Comparison of ENCODE assay signal across 10 mouse cellular contexts in genomic region chr17:73303217-73303616, GRCm38 (mm10).
DNase-seq lines count a peak whose midpoint lies in the region; ATAC-seq and TF ChIP-seq lines count a peak whose summit lies in the region.
"Had no signal": no experiment of that assay in that cellular context is flagged by ENCODE, and none has a peak within 500 bp of the region (broad histone marks: within the 10 kb centered on the region; RNA-seq: fewer than 3 reads in every experiment).

No protein-coding gene starts in this region.

- no peak overlapping the region for H3K9ac ChIP-seq in neural tube, embryonic 11.5 days (ENCODE audit: low read length)
- H3K9ac ChIP-seq: embryonic facial prominence, embryonic 13.5 days; midbrain, embryonic 12.5 days had no signal

- no peak overlapping the region for H3K4me3 ChIP-seq in kidney, adult 2 months (ENCODE audit: insufficient read depth, low read depth, low read length)
- no peak overlapping the region for H3K4me3 ChIP-seq in limb, embryonic 10.5 days
- no peak overlapping the region for H3K4me3 ChIP-seq in neural tube, embryonic 11.5 days (ENCODE audit: low read depth, low read length)
- H3K4me3 ChIP-seq: embryonic facial prominence, embryonic 13.5 days; midbrain, embryonic 12.5 days had no signal

- TF ChIP-seq CTCF in kidney, adult 2 months (conservative IDR thresholded peaks at IDR 0.05; ENCODE audit: insufficient read depth, insufficient read length, low read depth, low read length), result peak; percentile 56

- H3K4me2 ChIP-seq in neural tube, embryonic 11.5 days (ENCODE audit: low read depth), result no peak overlapping the region
- H3K4me2 ChIP-seq: embryonic facial prominence, embryonic 13.5 days; midbrain, embryonic 12.5 days had no signal

- no peaks in the 10 kb centered on the region for H3K36me3 ChIP-seq in kidney, adult 2 months (ENCODE audit: control insufficient read depth, insufficient read depth, low read length)
- no peaks in the 10 kb centered on the region for H3K36me3 ChIP-seq in limb, embryonic 10.5 days
- no peaks in the 10 kb centered on the region for H3K36me3 ChIP-seq in neural tube, embryonic 11.5 days (ENCODE audit: control insufficient read depth, insufficient read depth, low read length)
- H3K36me3 ChIP-seq: embryonic facial prominence, embryonic 13.5 days; midbrain, embryonic 12.5 days had no signal

- H3K9me3 ChIP-seq in limb, embryonic 10.5 days (replicated peaks), result no peaks in the 10 kb centered on the region
- H3K9me3 ChIP-seq in neural tube, embryonic 11.5 days (ENCODE audit: control insufficient read depth, low read length), result no peaks in the 10 kb centered on the region
- H3K9me3 ChIP-seq: embryonic facial prominence, embryonic 13.5 days; midbrain, embryonic 12.5 days had no signal

- H3K27ac ChIP-seq in kidney, adult 2 months (ENCODE audit: insufficient read depth, low read depth, low read length), result no peak overlapping the region
- H3K27ac ChIP-seq in limb, embryonic 10.5 days, result no peak overlapping the region
- H3K27ac ChIP-seq in neural tube, embryonic 11.5 days (ENCODE audit: low read depth, low read length), result no peak overlapping the region
- H3K27ac ChIP-seq: embryonic facial prominence, embryonic 13.5 days; midbrain, embryonic 12.5 days had no signal

- H3K27me3 ChIP-seq in kidney, adult 2 months (replicated peaks; ENCODE audit: control insufficient read depth, insufficient read depth, low read length), result no peaks in the 10 kb centered on the region
- peaks cover 27% of the 10 kb centered on the region for H3K27me3 ChIP-seq in limb, embryonic 10.5 days (ENCODE audit: low read depth, poor library complexity, severe bottlenecking)
- no peaks in the 10 kb centered on the region for H3K27me3 ChIP-seq in neural tube, embryonic 11.5 days (ENCODE audit: control insufficient read depth, insufficient read depth, low read length)

- ATAC-seq in frontal cortex, adult (ENCODE audit: low TSS enrichment), result 0 out of 2 replicates have a peak, but pooled peaks have one; percentile 26
- ATAC-seq in neural tube, embryonic 11.5 days (ENCODE audit: insufficient read depth, low FRiP score, low TSS enrichment), result no peak

- WGBS in kidney, adult 2 months, result 22% methylated on average over 5 of the region's 5 CpGs
- WGBS in limb, embryonic 10.5 days, result 30% methylated on average over 5 of the region's 5 CpGs
- 25% methylated on average over 5 of the region's 5 CpGs for WGBS in neural tube, embryonic 11.5 days

- no peaks in the 10 kb centered on the region for H3K4me1 ChIP-seq in kidney, adult 2 months (ENCODE audit: control insufficient read depth, insufficient read depth, low read length)
- H3K4me1 ChIP-seq in limb, embryonic 10.5 days, result no peaks in the 10 kb centered on the region
- H3K4me1 ChIP-seq in neural tube, embryonic 11.5 days (ENCODE audit: control insufficient read depth, insufficient read depth, low read length), result no peaks in the 10 kb centered on the region; the same call in 1 of the 2 replicates

- TF ChIP-seq POLR2A in kidney, adult 2 months (IDR thresholded peaks at IDR 0.05; ENCODE audit: low read depth, low read length), result no peak

- peak; percentile 44 for DNase-seq in ovary, postnatal 10 days (ENCODE audit: low spot score)
- no peak for DNase-seq in ovary, postnatal 36 days (ENCODE audit: low spot score)
- DNase-seq in c-Kit-positive CD71-positive TER-119-positive erythroid progenitor cells, embryonic 14.5 days (ENCODE audit: low spot score), result peak; percentile 49
- peak; percentile 73 for DNase-seq in kidney, adult 2 months
- peak; percentile 81 for DNase-seq in limb, embryonic 10.5 days (ENCODE audit: low spot score)
- peak; percentile 79 for DNase-seq in neural tube, embryonic 11.5 days (ENCODE audit: low spot score)
- DNase-seq in thymus, postnatal 0 days (ENCODE audit: low spot score), result peak; percentile 61
